Mouse (Mus musculus): ENCODE measurements around the gene Atxn7.

Atxn7 gene

GRCm38 (mm10) chr14:14065142-14065498 is 103.9 kb downstream of the Atxn7 start:
- DNase-seq = no peak

GRCm38 (mm10) chr14:14066241-14066640 is 105.0 kb downstream of the Atxn7 start:
- no peak for DNase-seq

- DNase-seq = peak; percentile 53
Measured at GRCm38 (mm10) chr14:14067648-14068472, 106.6 kb downstream of the Atxn7 start.

GRCm38 (mm10) chr14:14068553-14068952 is 107.3 kb downstream of the Atxn7 start:
- no peak for DNase-seq

- no peak for DNase-seq
Measured at GRCm38 (mm10) chr14:14070541-14071315, 109.5 kb downstream of the Atxn7 start.

- no peak for DNase-seq
Measured at GRCm38 (mm10) chr14:14071456-14071855, 110.2 kb downstream of the Atxn7 start.

- no peak for DNase-seq
Measured at GRCm38 (mm10) chr14:14080604-14081194, 119.5 kb downstream of the Atxn7 start.

GRCm38 (mm10) chr14:14083811-14084210 is 122.6 kb downstream of the Atxn7 start:
- DNase-seq = no peak

GRCm38 (mm10) chr14:14086711-14087263 is 125.5 kb downstream of the Atxn7 start:
- DNase-seq = no peak

GRCm38 (mm10) chr14:14087348-14087747 is 126.1 kb downstream of the Atxn7 start:
- no peak for DNase-seq

GRCm38 (mm10) chr14:14088016-14088791 is 127.0 kb downstream of the Atxn7 start:
- DNase-seq = no peak

GRCm38 (mm10) chr14:14090571-14090970 is 129.3 kb downstream of the Atxn7 start:
- no peak for DNase-seq

GRCm38 (mm10) chr14:14098330-14098980 is 137.2 kb downstream of the Atxn7 start:
- peak; percentile 96 for DNase-seq

- peak; percentile 39 for DNase-seq
Measured at GRCm38 (mm10) chr14:14100773-14101280, 139.6 kb downstream of the Atxn7 start.

- DNase-seq = no peak
Measured at GRCm38 (mm10) chr14:14101296-14101695, 140.1 kb downstream of the Atxn7 start.

- no peak for DNase-seq
Measured at GRCm38 (mm10) chr14:14104213-14104929, 143.1 kb downstream of the Atxn7 start.

- no peak for DNase-seq
Measured at GRCm38 (mm10) chr14:14104930-14105318, 143.7 kb downstream of the Atxn7 start.

GRCm38 (mm10) chr14:14110710-14111109 is 149.5 kb downstream of the Atxn7 start:
- no peak for DNase-seq

- peak; percentile 94 for DNase-seq
Measured at GRCm38 (mm10) chr14:14120230-14121096, 159.2 kb downstream of the Atxn7 start, which contains the start of gene Psmd6. TSS of gene Psmd6 (minus strand) at chr14:14120984.
